Mouse (Mus musculus) forebrain, embryonic 12.5 days (tissue): ENCODE data around the gene Acvr1b. TPM values are rescaled to one million over a fixed set of nuclear protein-coding genes. Genes with fewer than 3 reads are reported as not detected.

ENCODE experiments used
- ATAC-seq: fragments of 200-750 bp; cut with Nextera tagmentation; 2 replicates; pipeline ENCODE4 v1.8.0; 2017; ENCODE audit warnings: moderate TSS enrichment; ENCODE audit not compliant: low FRiP score
- H3K27ac ChIP-seq: fragments of 300-500 bp; sonication (generic); 2 replicates; pipeline ENCODE4 v1.5.1; 2016; ENCODE audit warnings: mild to moderate bottlenecking
- H3K27me3 ChIP-seq: fragments of 300-500 bp; sonication (generic); 2 replicates; pipeline ENCODE4 v1.6.1; 2016; ENCODE audit warnings: mild to moderate bottlenecking
- H3K36me3 ChIP-seq: fragments of 300-500 bp; sonication (generic); replicated peaks from 2 replicates; pipeline ENCODE4 v1.6.1; 2016; ENCODE audit warnings: mild to moderate bottlenecking
- H3K4me1 ChIP-seq: fragments of 300-500 bp; sonication (generic); 2 replicates; pipeline ENCODE4 v1.6.1; 2016
- H3K4me2 ChIP-seq: fragments of 300-500 bp; sonication (generic); 2 replicates; pipeline ENCODE4 v1.6.1; 2016; ENCODE audit warnings: mild to moderate bottlenecking, moderate library complexity
- H3K4me3 ChIP-seq: fragments of 300-500 bp; sonication (generic); replicated peaks from 2 replicates; pipeline ENCODE4 v1.5.1; 2016; ENCODE audit warnings: mild to moderate bottlenecking
- H3K9ac ChIP-seq: fragments of 300-500 bp; sonication (generic); 2 replicates; pipeline ENCODE4 v1.6.1; 2016; ENCODE audit warnings: mild to moderate bottlenecking
- H3K9me3 ChIP-seq: fragments of 300-500 bp; sonication (generic); 2 replicates; pipeline ENCODE4 v1.6.1; 2016
- WGBS: fragments of 180-500 bp; shearing (Covaris S2); methylation state at CpG from one replicate; pipeline ENCODE4 v1.1.7; 2016; 5-methylcytosine and 5-hydroxymethylcytosine counted together
- polyA plus RNA-seq: library from polyadenylated mRNA; unstranded; fragments of >200 nt; fragmentation: Nextera tagmentation; extraction: Ambion mirVana; gene quantifications from 2 replicates; pipeline ENCODE4 v1.2.1, GENCODE M21; 2016

Acvr1b gene
- polyA plus RNA-seq, 1 experiment from 2014 or later = 18.4 TPM

DNA sequence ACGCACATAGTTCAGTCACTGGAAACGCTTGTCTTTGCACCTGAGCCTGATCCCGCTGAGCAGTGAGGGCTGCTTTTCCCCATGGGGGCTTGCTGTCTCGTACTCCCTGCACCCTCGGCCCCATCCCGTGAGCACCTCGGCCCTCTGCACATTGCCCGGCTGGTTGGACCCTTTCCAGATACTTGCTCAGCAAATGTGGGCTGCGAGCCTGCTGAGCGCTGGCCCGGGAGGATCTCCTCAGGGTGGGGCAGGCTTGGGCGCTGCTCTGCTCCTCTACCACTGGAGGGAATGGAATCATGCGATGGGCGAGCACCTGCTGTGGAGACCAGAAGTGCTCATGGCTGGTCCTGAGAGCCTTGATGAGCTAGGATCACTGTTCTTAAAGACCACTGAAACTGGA, 38.6 kb downstream of the Acvr1b start:
- Histone ChIP-seq H3K9me3 (no peaks in the 10 kb centered on the region), H3K9ac (no peak overlapping the region), H3K4me3 (no peak overlapping the region), H3K27me3 (no peaks in the 10 kb centered on the region), H3K36me3 (peaks cover 60% of the 10 kb centered on the region), H3K4me2 (no peak overlapping the region), H3K27ac (no peak overlapping the region), H3K4me1 (no peaks in the 10 kb centered on the region)
- ATAC-seq = no peak
- 88% methylated on average over 14 of the region's 14 CpGs for WGBS

DNA sequence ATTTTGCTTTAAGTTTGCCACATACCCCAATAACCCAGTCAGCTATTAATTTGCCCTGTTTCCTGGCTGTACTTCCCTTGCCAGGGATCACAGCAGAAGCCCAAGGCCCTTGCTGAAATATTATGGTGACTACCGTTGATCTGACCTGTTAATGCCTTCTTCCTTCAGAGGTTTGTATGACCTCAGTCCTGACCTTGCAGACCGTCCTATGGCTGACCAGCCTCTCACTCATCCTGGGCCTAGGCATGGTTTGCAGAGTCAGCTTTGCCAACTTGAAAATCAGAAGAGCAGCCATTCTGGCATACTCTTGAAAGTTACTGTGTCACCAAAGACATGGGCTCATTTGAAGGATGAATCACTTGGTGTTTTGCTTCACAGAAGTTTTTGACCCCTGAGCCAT, 41.3 kb downstream of the Acvr1b start:
- no peak overlapping the region for H3K4me3 ChIP-seq
- no peak overlapping the region for H3K27ac ChIP-seq
- 91% methylated on average over 2 of the region's 2 CpGs for WGBS
- H3K36me3 ChIP-seq = peaks cover 35% of the 10 kb centered on the region
- H3K9me3 ChIP-seq = no peaks in the 10 kb centered on the region
- ATAC-seq = no peak
- H3K9ac ChIP-seq = no peak overlapping the region
- no peaks in the 10 kb centered on the region for H3K27me3 ChIP-seq
- peaks cover 2% of the 10 kb centered on the region for H3K4me1 ChIP-seq
- H3K4me2 ChIP-seq = no peak overlapping the region

DNA sequence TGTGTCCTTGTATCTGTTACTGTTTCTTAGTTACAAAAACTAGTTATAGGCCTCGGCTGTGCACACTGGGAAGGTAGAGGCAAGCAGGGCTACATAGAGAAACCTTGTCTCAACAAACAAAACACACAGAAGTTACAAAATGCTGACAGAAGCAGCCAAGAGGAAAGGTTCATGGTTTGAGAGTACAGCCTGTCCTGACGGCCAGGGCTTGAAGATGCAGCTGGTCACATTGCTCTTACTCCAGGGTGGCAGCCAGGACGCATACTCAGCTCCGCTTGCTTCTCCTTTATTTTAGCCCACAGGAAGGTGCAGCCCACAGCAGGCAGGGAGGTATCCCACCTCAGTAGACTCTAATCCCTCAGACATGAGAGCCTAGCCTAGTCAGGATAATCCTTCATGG, 42.2 kb downstream of the Acvr1b start:
- peaks cover 27% of the 10 kb centered on the region for H3K36me3 ChIP-seq
- no peak overlapping the region for H3K9ac ChIP-seq
- 72% methylated on average over 4 of the region's 4 CpGs for WGBS
- peaks cover 11% of the 10 kb centered on the region for H3K4me1 ChIP-seq
- H3K27ac ChIP-seq = no peak overlapping the region
- H3K9me3 ChIP-seq = no peaks in the 10 kb centered on the region
- no peak for ATAC-seq
- no peak overlapping the region for H3K4me3 ChIP-seq
- H3K27me3 ChIP-seq = no peaks in the 10 kb centered on the region
- no peak overlapping the region for H3K4me2 ChIP-seq

DNA sequence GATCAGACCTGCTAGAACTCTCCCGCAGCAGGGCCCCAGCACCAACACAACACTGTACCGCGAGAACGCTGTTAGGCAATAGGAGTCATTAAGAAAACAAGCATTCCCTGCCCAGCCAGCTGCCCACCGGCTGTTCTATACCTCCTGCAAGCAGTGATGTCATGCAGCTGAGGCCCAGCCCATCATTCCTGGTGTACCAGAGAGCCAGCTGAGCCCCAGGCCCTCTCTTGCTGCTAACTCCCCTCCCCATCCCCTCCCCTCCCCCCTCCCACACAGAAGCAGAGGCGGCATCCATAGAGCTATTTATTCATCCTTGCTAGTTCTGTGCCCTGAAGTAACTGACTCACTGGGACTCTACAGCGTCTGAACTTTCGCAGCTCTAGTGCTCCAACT, 47.0 kb downstream of the Acvr1b start:
- no peaks in the 10 kb centered on the region for H3K36me3 ChIP-seq
- ATAC-seq = peak; percentile 72
- H3K4me3 ChIP-seq = no peak overlapping the region
- H3K9me3 ChIP-seq = no peaks in the 10 kb centered on the region
- H3K4me1 ChIP-seq = peaks cover 51% of the 10 kb centered on the region
- peaks cover 22% of the 10 kb centered on the region for H3K27me3 ChIP-seq
- WGBS = 5% methylated on average over 8 of the region's 8 CpGs
- H3K27ac ChIP-seq = peak overlapping the region; percentile 88
- 0 out of 2 replicates have a peak overlapping the region, but pooled peaks have one; percentile 7 for H3K9ac ChIP-seq
- peak overlapping the region; percentile 48 for H3K4me2 ChIP-seq

DNA sequence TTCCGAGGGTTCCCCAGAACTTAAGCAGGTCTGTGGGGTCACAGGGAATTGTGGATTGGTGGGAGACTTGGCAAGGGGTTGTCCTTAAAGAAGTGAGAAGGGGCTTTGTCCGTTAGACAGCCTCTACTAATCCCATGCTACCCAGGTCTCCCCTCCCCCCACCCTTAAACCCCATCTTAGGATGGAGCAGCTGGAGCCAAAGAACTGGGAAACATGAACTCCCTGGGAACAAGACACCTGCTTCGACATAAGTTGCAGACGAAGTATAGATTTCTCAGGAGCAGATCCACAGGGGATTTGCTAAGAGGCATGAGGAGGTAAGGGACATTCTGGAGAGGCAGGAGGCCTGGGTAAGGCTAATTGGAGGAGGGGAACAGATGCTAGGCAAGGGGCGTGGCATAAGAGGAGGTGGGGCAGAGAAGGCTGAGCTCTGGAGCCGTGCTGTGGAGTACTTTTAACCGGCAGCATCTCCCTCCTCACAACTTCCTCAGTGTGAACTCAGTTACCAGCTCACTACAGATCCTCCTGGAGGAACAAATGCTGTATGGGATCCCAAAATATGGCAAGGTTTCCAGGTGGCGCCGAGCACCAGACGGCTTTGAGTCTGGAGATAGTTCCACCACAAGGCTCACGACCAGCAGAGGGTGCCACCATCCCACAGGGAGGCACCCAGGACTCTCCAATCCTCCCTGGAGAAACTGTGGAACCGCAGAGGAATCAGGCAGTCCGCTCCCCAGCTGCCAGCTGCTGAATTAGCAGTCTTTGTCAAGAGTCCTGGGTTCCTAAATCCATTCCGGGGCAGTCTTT, 47.6 kb downstream of the Acvr1b start:
- H3K36me3 ChIP-seq = no peaks in the 10 kb centered on the region
- ATAC-seq = peak; percentile 59
- no peaks in the 10 kb centered on the region for H3K9me3 ChIP-seq
- peak overlapping the region; percentile 88 for H3K27ac ChIP-seq
- WGBS = 1% methylated on average over 14 of the region's 14 CpGs
- H3K27me3 ChIP-seq = peaks cover 22% of the 10 kb centered on the region
- H3K4me2 ChIP-seq = peak overlapping the region; percentile 48
- H3K9ac ChIP-seq = no peak overlapping the region
- H3K4me1 ChIP-seq = peaks cover 51% of the 10 kb centered on the region
- H3K4me3 ChIP-seq = peak overlapping the region; percentile 26

DNA sequence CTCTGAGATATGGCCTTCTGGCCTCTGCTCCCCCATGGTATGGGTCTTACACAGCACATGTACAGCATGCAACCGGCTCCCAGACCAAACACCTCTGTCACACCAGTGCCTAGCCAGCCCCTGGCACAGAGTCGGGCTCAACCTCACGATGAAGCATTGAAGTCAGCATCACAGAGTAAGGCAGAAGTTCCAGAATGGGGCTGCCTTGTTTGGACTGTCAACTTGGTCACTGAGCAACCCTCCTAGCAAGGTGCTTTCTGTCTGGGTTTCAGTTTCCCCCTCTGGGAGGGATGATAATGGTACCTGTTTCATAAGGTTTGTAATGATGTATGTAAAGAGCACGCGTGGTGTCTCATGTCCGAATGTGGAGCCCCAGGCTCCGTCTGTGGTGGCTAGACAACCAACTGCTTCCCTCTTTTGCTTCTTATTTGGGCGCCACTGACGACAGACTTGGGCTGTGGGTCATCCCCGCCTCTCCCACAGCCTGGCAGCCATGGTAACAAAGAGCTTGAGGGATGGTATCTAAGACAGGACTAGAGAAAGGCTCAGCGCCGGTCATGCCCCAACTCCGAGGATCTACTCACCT, 49.1 kb downstream of the Acvr1b start:
- Histone ChIP-seq H3K36me3 (no peaks in the 10 kb centered on the region), H3K9me3 (no peaks in the 10 kb centered on the region), H3K27me3 (peaks cover 22% of the 10 kb centered on the region), H3K4me2 (peak overlapping the region; percentile 94), H3K4me3 (no peak overlapping the region), H3K27ac (no peak overlapping the region), H3K9ac (0 out of 2 replicates have a peak overlapping the region, but pooled peaks have one; percentile 13), H3K4me1 (peaks cover 56% of the 10 kb centered on the region)
- ATAC-seq = no peak
- WGBS = 53% methylated on average over 13 of the region's 13 CpGs

DNA sequence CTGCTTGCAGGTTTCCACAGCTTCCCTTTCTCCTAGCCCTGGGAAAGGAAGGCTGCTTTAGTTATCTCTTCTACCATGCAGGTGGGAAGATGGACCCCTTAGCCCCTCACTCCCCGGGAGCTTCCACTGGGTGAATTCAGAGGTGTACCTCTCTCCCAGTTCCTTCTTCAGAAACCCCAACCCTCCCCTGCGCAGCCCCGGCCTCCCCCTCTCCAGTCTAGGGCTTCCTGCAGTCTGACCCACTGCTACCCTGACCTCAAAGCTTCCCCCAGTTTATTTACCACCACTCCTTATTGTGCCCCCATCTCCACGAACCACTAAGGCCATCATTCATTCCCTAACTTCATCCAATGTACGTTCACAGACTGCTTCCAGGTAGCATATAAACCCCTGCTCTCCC, 49.7 kb downstream of the Acvr1b start:
- no peak for ATAC-seq
- WGBS = 8% methylated on average over 5 of the region's 5 CpGs
- Histone ChIP-seq H3K36me3 (peaks cover under 1% of the 10 kb centered on the region; the same call in 1 of the 2 replicates), H3K4me1 (peaks cover 59% of the 10 kb centered on the region), H3K27me3 (peaks cover 22% of the 10 kb centered on the region), H3K9me3 (no peaks in the 10 kb centered on the region), H3K4me3 (peak overlapping the region; percentile 72), H3K9ac (peak overlapping the region; percentile 80), H3K4me2 (peak overlapping the region; percentile 94), H3K27ac (no peak overlapping the region)

DNA sequence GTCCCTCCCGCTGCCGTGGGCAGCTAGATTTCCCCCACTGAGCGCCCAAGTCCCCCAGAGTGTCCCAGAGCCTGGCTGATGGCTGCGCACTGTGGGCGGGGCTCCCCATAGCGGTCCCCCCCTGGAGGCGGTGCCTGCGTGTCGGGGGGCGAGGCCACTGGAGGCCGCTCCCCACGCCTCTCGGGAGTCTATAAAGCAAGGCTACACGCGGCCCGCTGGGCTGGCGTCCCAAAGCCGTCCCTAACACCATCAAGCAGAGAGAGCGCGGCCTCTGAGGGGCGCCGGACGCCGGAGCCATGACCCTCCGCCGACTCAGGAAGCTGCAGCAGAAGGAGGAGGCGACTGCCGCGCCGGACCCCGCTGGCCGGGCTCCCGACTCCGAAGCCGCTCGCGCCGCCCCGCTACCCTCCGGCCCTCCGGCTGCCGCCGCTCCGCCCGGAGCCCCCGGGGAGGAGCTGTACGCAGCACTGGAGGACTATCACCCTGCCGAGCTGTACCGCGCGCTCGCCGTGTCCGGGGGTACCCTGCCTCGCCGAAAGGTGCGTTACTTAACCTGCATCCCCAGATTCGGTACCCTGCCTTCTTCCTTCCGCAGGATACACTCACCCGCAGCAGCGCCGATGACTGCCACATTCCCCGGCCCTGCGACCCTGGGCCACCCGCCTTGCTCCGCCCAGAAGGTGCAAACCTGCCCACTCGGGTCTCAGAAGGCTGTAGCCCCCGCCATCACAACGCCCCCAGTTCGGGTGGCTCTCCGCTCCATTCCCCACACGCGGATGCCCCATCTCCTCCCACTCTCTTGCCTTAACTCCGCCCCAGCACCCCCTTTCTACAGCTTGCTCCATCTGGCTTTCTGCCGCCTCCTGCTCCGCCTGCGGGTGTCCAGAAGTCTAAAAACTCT, 50.4 kb downstream of the Acvr1b start, which contains the start of gene Grasp:
TSS of gene Grasp (plus strand) at position 183 of the 901 bp plus-strand sequence.
- Histone ChIP-seq H3K27me3 (peaks cover 22% of the 10 kb centered on the region), H3K4me3 (peak within 1 kb of the TSS; percentile 72), H3K27ac (0 out of 2 replicates have a peak within 1 kb of the TSS, but pooled peaks have one; percentile 50), H3K4me1 (peaks cover 59% of the 10 kb centered on the region), H3K9me3 (no peaks in the 10 kb centered on the region), H3K4me2 (peak within 1 kb of the TSS; percentile 94), H3K36me3 (peaks cover 7% of the 10 kb centered on the region), H3K9ac (peak within 1 kb of the TSS; percentile 80)
- WGBS = under 1% methylated on average over 74 of the region's 77 CpGs
- ATAC-seq = peak; percentile 78

DNA sequence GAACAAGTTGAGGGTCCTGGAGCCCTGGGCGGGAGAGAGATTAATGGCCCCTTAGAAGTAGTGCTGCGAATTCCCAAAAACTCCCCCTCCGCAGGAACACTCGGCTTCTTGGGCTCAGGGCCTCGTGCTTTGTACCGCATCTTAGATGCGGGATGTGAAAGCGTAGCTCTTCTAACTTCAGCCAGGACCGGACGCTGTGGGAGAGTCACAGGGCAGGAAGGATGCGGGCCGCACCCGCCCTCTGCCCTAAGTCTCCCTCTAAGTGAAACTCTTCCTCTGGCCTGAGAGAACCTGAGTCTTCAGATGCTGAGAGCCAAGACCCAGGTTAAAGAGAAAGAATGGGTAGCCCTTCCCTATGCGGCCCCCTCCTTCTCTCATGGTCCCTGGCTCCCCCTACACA, 51.1 kb downstream of the Acvr1b start:
- Histone ChIP-seq H3K4me3 (peak overlapping the region; percentile 72), H3K9me3 (no peaks in the 10 kb centered on the region), H3K4me1 (peaks cover 59% of the 10 kb centered on the region), H3K36me3 (peaks cover 14% of the 10 kb centered on the region), H3K9ac (peak overlapping the region; percentile 80), H3K27me3 (peaks cover 22% of the 10 kb centered on the region), H3K4me2 (peak overlapping the region; percentile 94), H3K27ac (no peak overlapping the region)
- ATAC-seq = no peak
- WGBS = 2% methylated on average over 14 of the region's 14 CpGs

DNA sequence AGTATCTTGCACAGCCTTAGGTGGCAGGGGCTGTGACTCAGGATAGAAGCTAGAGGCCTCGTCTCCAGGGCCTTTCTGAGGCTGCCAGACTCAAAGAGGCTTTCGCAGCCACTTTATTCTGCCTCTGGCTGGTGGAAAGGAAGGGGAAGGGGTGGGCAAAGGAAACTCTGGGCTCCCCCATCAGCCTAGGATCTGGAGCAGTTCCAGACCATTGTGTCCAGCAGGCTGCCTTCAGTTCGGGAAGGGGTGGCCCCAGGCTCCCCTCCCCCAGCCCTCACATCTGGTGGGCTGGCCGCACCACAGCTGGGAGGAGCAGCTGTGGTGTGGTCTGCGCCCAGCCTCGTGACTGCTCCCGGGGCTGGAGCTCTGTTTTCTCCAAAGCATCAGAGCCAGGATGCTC, 54.1 kb downstream of the Acvr1b start:
- H3K4me1 ChIP-seq = peaks cover 29% of the 10 kb centered on the region
- no peak overlapping the region for H3K4me3 ChIP-seq
- H3K4me2 ChIP-seq = no peak overlapping the region
- H3K27me3 ChIP-seq = peaks cover 22% of the 10 kb centered on the region
- no peak overlapping the region for H3K9ac ChIP-seq
- no peak overlapping the region for H3K27ac ChIP-seq
- peaks cover 32% of the 10 kb centered on the region for H3K36me3 ChIP-seq
- no peaks in the 10 kb centered on the region for H3K9me3 ChIP-seq
- 25% methylated on average over 7 of the region's 7 CpGs for WGBS
- ATAC-seq = no peak

DNA sequence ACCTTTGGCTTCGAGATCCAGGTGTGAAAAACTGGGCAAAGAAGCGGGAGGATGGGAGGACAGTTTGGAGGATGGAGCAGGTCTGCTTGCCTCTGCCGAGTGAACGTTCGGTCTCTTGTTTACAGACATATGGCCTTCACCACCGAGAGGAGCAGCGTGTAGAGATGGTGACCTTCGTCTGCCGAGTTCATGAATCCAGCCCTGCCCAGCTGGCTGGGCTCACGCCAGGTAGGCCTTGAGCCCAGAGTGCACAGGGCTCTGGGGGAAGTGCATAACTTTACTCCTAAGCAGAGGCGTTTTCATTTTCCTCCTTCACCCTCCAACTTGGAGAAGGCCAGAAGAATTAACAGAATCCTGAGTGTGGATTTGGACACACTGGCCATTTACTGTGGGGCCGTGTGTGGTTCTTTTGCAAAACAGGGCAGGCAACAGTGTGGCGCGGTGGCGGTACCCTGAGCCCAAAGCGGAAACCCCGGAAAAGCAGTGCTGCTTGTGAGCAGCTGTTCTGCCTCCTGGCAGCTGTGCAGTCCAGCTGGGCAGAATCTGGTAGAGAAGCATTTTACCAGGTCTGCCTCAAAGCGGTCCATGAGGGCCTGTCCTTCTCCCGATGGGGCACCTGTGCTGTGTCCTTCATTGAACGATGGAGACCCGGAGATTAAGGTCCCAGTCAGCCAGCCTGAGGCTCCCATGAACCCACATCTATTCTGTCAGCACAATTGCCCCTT, 55.2 kb downstream of the Acvr1b start:
- Histone ChIP-seq H3K27me3 (peaks cover 13% of the 10 kb centered on the region; the same call in 1 of the 2 replicates), H3K4me1 (peaks cover 19% of the 10 kb centered on the region), H3K9me3 (no peaks in the 10 kb centered on the region), H3K36me3 (peaks cover 32% of the 10 kb centered on the region), H3K4me3 (no peak overlapping the region), H3K4me2 (no peak overlapping the region), H3K27ac (no peak overlapping the region), H3K9ac (no peak overlapping the region)
- ATAC-seq = no peak
- WGBS = 90% methylated on average over 21 of the region's 21 CpGs
